Mouse (Mus musculus) spleen, postnatal 0 days (tissue): ENCODE data around the gene Olfr119. TPM values are rescaled to one million over a fixed set of nuclear protein-coding genes. Genes with fewer than 3 reads are reported as not detected.

Source experiments
- polyA plus RNA-seq: library from polyadenylated mRNA; unstranded; fragments of >200 nt; fragmentation: Nextera tagmentation; extraction: Ambion mirVana; gene quantifications from 2 replicates; pipeline ENCODE4 v1.2.1, GENCODE M21; 2015

Gene Olfr119
- not detected in 2 replicates for polyA plus RNA-seq

DNA sequence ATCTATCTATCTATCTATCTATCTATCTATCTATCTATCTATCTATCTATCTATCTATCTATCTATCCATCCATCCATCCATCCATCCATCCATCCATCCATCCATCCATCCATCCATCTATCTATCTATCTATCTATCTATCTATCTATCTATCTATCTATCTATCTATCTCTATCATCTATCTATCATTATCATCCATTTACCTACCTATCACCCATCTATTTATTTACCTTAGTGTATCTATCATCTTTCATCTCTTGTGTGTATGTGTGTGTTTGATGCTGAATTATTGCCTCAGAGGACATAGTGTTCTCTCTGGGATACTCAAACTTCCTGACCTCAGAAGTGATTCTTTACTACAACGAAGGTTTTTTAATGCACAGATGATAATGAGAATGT is at the start of gene Olfr119:
Gene Olfr119, plus strand, starts transcription at position 301 of the 400 bp plus-strand sequence.

GRCm38 (mm10) chr17:37663682-37664081 is 32.7 kb upstream of the Olfr119 start, which contains the start of gene Olfr117:
Gene Olfr117 (minus strand): TSS chr17:37663782.

DNA sequence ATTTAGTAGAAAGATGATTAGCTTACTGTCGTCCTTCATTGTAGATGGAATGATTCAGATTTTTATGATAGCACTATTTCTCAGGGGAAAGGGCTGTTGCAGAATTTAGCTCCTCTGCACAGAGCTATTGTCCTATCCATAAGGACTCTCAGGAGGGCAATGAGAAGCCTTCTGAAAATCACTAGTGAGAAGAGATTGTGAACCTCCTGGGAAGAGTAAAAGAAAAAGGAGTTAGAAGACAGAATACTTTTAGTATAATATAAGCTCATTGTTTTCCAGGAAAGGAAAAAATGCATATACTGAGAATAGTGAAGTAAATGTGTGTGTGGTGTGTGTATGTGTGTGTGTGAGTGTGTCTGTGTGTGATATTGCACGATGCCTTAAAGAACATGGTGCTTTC is 29.7 kb upstream of the Olfr119 start, which contains the start of gene Olfr118:
Gene Olfr118, plus strand, starts transcription at position 301 of the 400 bp plus-strand sequence.

DNA sequence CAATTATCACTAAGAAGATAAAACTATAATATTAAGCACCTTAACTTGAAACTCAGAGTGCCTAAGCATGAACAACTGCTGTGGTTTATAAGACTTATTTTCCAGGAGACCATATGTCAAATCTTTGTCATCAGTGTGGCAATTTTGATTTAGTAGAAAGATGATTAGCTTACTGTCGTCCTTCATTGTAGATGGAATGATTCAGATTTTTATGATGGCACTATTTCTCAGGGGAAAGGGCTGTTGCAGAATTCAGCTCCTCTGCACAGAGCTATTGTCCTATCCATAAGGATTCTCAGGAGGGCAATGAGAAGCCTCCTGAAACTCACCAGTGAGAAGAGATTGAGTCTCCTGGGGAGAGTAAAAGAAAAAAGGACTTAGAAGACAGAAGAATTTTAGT is 25.1 kb downstream of the Olfr119 start, which contains the start of gene Olfr120:
Gene Olfr120, plus strand, starts transcription at position 301 of the 400 bp plus-strand sequence.

Other genes with a start within 250 kb of the Olfr119 start
- gene Olfr109, start 237.6 kb upstream of the Olfr119 start, polyA plus RNA-seq = not detected in 2 replicates
- gene H2-M2, start 213.0 kb upstream of the Olfr119 start, polyA plus RNA-seq = 0.16 TPM in 1 of 2 replicates, not detected in the other
- gene Olfr110, start 204.1 kb upstream of the Olfr119 start, polyA plus RNA-seq = not detected in 2 replicates
- 0.05 TPM in 1 of 2 replicates, not detected in the other for gene Olfr111, start 188.5 kb upstream of the Olfr119 start, polyA plus RNA-seq
- not detected in 2 replicates for gene Olfr112, start 127.1 kb upstream of the Olfr119 start, polyA plus RNA-seq
- gene Olfr113, start 118.9 kb upstream of the Olfr119 start, polyA plus RNA-seq = not detected in 2 replicates
- gene Olfr114, start 103.8 kb upstream of the Olfr119 start, polyA plus RNA-seq = not detected in 2 replicates
- gene Olfr115, start 69.5 kb upstream of the Olfr119 start, polyA plus RNA-seq = not detected in 2 replicates
- gene Olfr116, start 69.4 kb upstream of the Olfr119 start, polyA plus RNA-seq = not detected in 2 replicates
- gene Olfr117, start 32.8 kb upstream of the Olfr119 start, polyA plus RNA-seq = not detected in 2 replicates
- gene Olfr118, start 29.6 kb upstream of the Olfr119 start, polyA plus RNA-seq = not detected in 2 replicates
- not detected in 2 replicates for gene Olfr120, start 25.2 kb downstream of the Olfr119 start, polyA plus RNA-seq
- gene Olfr121, start 52.3 kb downstream of the Olfr119 start, polyA plus RNA-seq = not detected in 2 replicates
- gene Olfr122, start 72.0 kb downstream of the Olfr119 start, polyA plus RNA-seq = not detected in 2 replicates
- gene Olfr123, start 97.0 kb downstream of the Olfr119 start, polyA plus RNA-seq = not detected in 2 replicates
- gene Olfr124, start 103.3 kb downstream of the Olfr119 start, polyA plus RNA-seq = not detected in 2 replicates
- gene Olfr125, start 136.4 kb downstream of the Olfr119 start, polyA plus RNA-seq = not detected in 2 replicates
- not detected in 2 replicates for gene Olfr126, start 150.9 kb downstream of the Olfr119 start, polyA plus RNA-seq
- gene Olfr127, start 203.9 kb downstream of the Olfr119 start, polyA plus RNA-seq = not detected in 2 replicates
- gene Olfr128, start 224.0 kb downstream of the Olfr119 start, polyA plus RNA-seq = not detected in 2 replicates